Mouse (Mus musculus): ENCODE results near the gene Pappa. TPM values are rescaled to one million over a fixed set of nuclear protein-coding genes. Genes with fewer than 3 reads are reported as not detected.

Pappa gene
- total RNA-seq, 2 experiments from 2014 or later: 0.47 to 0.68 TPM

GRCm38 (mm10) chr4:65245015-65245414 lies 121.0 kb downstream of the Pappa start:
- intact Hi-C loops (cut with DNase I): no loop called here

GRCm38 (mm10) chr4:65245440-65245839 lies 121.5 kb downstream of the Pappa start:
- intact Hi-C loops (cut with DNase I): no loop called here

More at GRCm38 (mm10) chr4:65245015-65245414, 121.0 kb downstream of the Pappa start:
- no peak for DNase-seq (ENCODE audit: low spot score in 2 of 2)

GRCm38 (mm10) chr4:65252193-65252592 lies 128.2 kb downstream of the Pappa start:
- DNase-seq (ENCODE audit: low spot score in 2 of 2): no peak
- intact Hi-C loops (cut with DNase I): no loop called here

More at GRCm38 (mm10) chr4:65245440-65245839, 121.5 kb downstream of the Pappa start:
- DNase-seq (ENCODE audit: low spot score in 2 of 2): no peak

GRCm38 (mm10) chr4:65254073-65254472 lies 130.1 kb downstream of the Pappa start:
- intact Hi-C loops (cut with DNase I): no loop called here
- no peak for DNase-seq (ENCODE audit: low spot score in 2 of 2)

- intact Hi-C loops (cut with DNase I): no loop called here
- no peak for DNase-seq (ENCODE audit: low spot score in 2 of 2)
These were observed 143.1 kb downstream of the Pappa start for GRCm38 (mm10) chr4:65267066-65267465.

- DNase-seq (ENCODE audit: low spot score in 2 of 2): no peak
- intact Hi-C loops (cut with DNase I): no loop called here
These were observed 146.0 kb downstream of the Pappa start for GRCm38 (mm10) chr4:65269996-65270395.

GRCm38 (mm10) chr4:65272295-65272694 lies 148.3 kb downstream of the Pappa start:
- intact Hi-C loops (cut with DNase I): no loop called here
- no peak for DNase-seq (ENCODE audit: low spot score in 2 of 2)

- intact Hi-C loops (cut with DNase I): no loop called here
- no peak for DNase-seq (ENCODE audit: low spot score in 2 of 2)
These were observed 149.4 kb downstream of the Pappa start for GRCm38 (mm10) chr4:65273299-65273851.

- intact Hi-C loops (cut with DNase I): no loop called here
- DNase-seq (ENCODE audit: low spot score in 2 of 2): no peak
These were observed 154.7 kb downstream of the Pappa start for GRCm38 (mm10) chr4:65278451-65279271.

GRCm38 (mm10) chr4:65279272-65279653 lies 155.3 kb downstream of the Pappa start:
- intact Hi-C loops (cut with DNase I): no loop called here
- no peak for DNase-seq (ENCODE audit: low spot score in 2 of 2)

- intact Hi-C loops (cut with DNase I): no loop called here
- DNase-seq (ENCODE audit: low spot score in 2 of 2): no peak
These were observed 156.2 kb downstream of the Pappa start for GRCm38 (mm10) chr4:65279979-65280677.

- no peak for DNase-seq (ENCODE audit: low spot score in 2 of 2)
- intact Hi-C loops (cut with DNase I): no loop called here
These were observed 156.9 kb downstream of the Pappa start for GRCm38 (mm10) chr4:65280888-65281287.

GRCm38 (mm10) chr4:65283611-65284010 lies 159.6 kb downstream of the Pappa start:
- intact Hi-C loops (cut with DNase I): no loop called here
- no peak for DNase-seq (ENCODE audit: low spot score in 2 of 2)

GRCm38 (mm10) chr4:65285165-65285564 lies 161.2 kb downstream of the Pappa start:
- DNase-seq (ENCODE audit: low spot score in 2 of 2): no peak
- intact Hi-C loops (cut with DNase I): no loop called here

- intact Hi-C loops (cut with DNase I): no loop called here
- DNase-seq (ENCODE audit: low spot score in 2 of 2): no peak
These were observed 165.3 kb downstream of the Pappa start for GRCm38 (mm10) chr4:65289247-65289646.

- intact Hi-C loops (cut with DNase I): no loop called here
- DNase-seq (ENCODE audit: low spot score in 2 of 2): no peak
These were observed 171.8 kb downstream of the Pappa start for GRCm38 (mm10) chr4:65295741-65296140.

- intact Hi-C loops (cut with DNase I): no loop called here
- no peak for DNase-seq (ENCODE audit: low spot score in 2 of 2)
These were observed 172.5 kb downstream of the Pappa start for GRCm38 (mm10) chr4:65296356-65296967.

- DNase-seq (ENCODE audit: low spot score in 2 of 2): no peak
- intact Hi-C loops (cut with DNase I): no loop called here
These were observed 173.1 kb downstream of the Pappa start for GRCm38 (mm10) chr4:65296968-65297499.

GRCm38 (mm10) chr4:65298212-65299181 lies 174.5 kb downstream of the Pappa start:
- intact Hi-C loops (cut with DNase I): no loop called here
- no peak for DNase-seq (ENCODE audit: low spot score in 2 of 2)
